Mouse (Mus musculus) CH12.LX (cell line): ENCODE measurements at regions not wholly inside any gene's neighbourhood (a gene's known extent, or its start where the extent isn't known, plus 50 kb on each side); places are given as distances from the start of the nearest gene placed in this dataset.

Source experiments
- DNase-seq: peaks from one replicate; pipeline ENCODE4 v3.0.0-alpha.2; 2013; ENCODE audit errors: extremely low read depth
- H3K27ac ChIP-seq: 2 replicates; pipeline ENCODE4 v1.5.1; 2012; ENCODE audit warnings: low read depth, mild to moderate bottlenecking, control low read depth, moderate library complexity; ENCODE audit not compliant: insufficient read depth
- H3K27me3 ChIP-seq: replicated peaks from 2 replicates; pipeline ENCODE3; 2012; ENCODE audit warnings: inconsistent platforms
- H3K36me3 ChIP-seq, 2 experiments: replicated peaks in 1 of 2; 2 replicates each; pipeline versions ENCODE3 to v1.6.1; 2012; ENCODE audit warnings: inconsistent platforms in 1 of 2, low read length in 1 of 2, mild to moderate bottlenecking in 1 of 2, mixed read lengths in 1 of 2, moderate library complexity in 1 of 2; ENCODE audit not compliant: control insufficient read depth in 1 of 2, insufficient read depth in 1 of 2
- H3K4me1 ChIP-seq, 2 experiments: 2 replicates each; pipeline ENCODE4 v1.6.1; 2012; ENCODE audit warnings: inconsistent platforms in 1 of 2, moderate library complexity in 1 of 2; ENCODE audit not compliant: insufficient read depth in 2 of 2, control insufficient read depth in 1 of 2
- H3K4me2 ChIP-seq: 2 replicates; pipeline ENCODE4 v1.6.1; 2012; ENCODE audit warnings: low read depth, mild to moderate bottlenecking, control low read depth; ENCODE audit not compliant: poor library complexity, insufficient read depth, severe bottlenecking
- H3K4me3 ChIP-seq, 3 experiments: fragments of 150-350 bp in 1 of 3; sonication (generic) in 1 of 3; replicated peaks in 1 of 3; 2 replicates each; pipeline versions ENCODE3 to v1.5.1; 2011 to 2012; ENCODE audit warnings: low read depth in 2 of 3, low read length in 2 of 3, mild to moderate bottlenecking in 2 of 3, moderate library complexity in 2 of 3, control low read depth in 1 of 3, improper control_type of control experiment in 1 of 3, inconsistent platforms in 1 of 3, mixed read lengths in 1 of 3; ENCODE audit not compliant: poor library complexity in 1 of 3
- H3K79me2 ChIP-seq: replicated peaks from 2 replicates; pipeline ENCODE4 v1.6.1; 2012; ENCODE audit warnings: mild to moderate bottlenecking, moderate library complexity; ENCODE audit not compliant: control insufficient read depth, poor library complexity, insufficient read depth, severe bottlenecking; ENCODE audit errors: extremely low read depth
- H3K9ac ChIP-seq: 2 replicates; pipeline ENCODE4 v1.6.1; 2012; ENCODE audit warnings: low read depth, mild to moderate bottlenecking, control low read depth, moderate library complexity; ENCODE audit not compliant: insufficient read depth
- H3K9me3 ChIP-seq: replicated peaks from 2 replicates; pipeline ENCODE3; 2012; ENCODE audit warnings: low read length, inconsistent platforms, mixed read lengths
- BHLHE40 ChIP-seq: IDR thresholded peaks from 2 replicates; pipeline ENCODE4 v1.6.1; 2011; ENCODE audit warnings: mild to moderate bottlenecking, low read depth, low read length, improper control_type of control experiment
- CTCF ChIP-seq, 2 experiments: IDR thresholded peaks in 1 of 2; conservative IDR thresholded peaks in 1 of 2; 2 replicates each; pipeline ENCODE4 v1.5.1; 2011 to 2012; ENCODE audit warnings: low read depth in 2 of 2, low read length in 2 of 2, improper control_type of control experiment in 1 of 2, inconsistent platforms in 1 of 2, mild to moderate bottlenecking in 1 of 2, moderate library complexity in 1 of 2
- E2F4 ChIP-seq: IDR thresholded peaks from 2 replicates; pipeline ENCODE4 v1.6.1; 2011; ENCODE audit warnings: low read depth, low read length, improper control_type of control experiment; ENCODE audit not compliant: insufficient replicate concordance
- GABPA ChIP-seq: IDR thresholded peaks from 2 replicates; pipeline ENCODE4 v1.6.1; 2012; ENCODE audit warnings: low read depth, low read length, improper control_type of control experiment, inconsistent platforms; ENCODE audit not compliant: insufficient replicate concordance
- JUND ChIP-seq: conservative IDR thresholded peaks from 2 replicates; pipeline ENCODE4 v1.6.1; 2011; ENCODE audit warnings: low read depth, low read length, improper control_type of control experiment
- KAT2A ChIP-seq: IDR thresholded peaks from 2 replicates; pipeline ENCODE4 v1.6.1; 2012; ENCODE audit warnings: low read length, improper control_type of control experiment, inconsistent platforms; ENCODE audit not compliant: insufficient replicate concordance
- MAFK ChIP-seq: IDR thresholded peaks from 2 replicates; pipeline ENCODE4 v1.6.1; 2011; ENCODE audit warnings: low read length, improper control_type of control experiment; ENCODE audit not compliant: insufficient replicate concordance
- MYC ChIP-seq: IDR thresholded peaks from 2 replicates; pipeline ENCODE4 v1.6.1; 2011; ENCODE audit warnings: low read depth, mild to moderate bottlenecking, improper control_type of control experiment, low read length
- NELFE ChIP-seq: IDR thresholded peaks from 2 replicates; pipeline ENCODE4 v1.6.1; 2011; ENCODE audit warnings: low read depth, low read length, improper control_type of control experiment
- PAX5 ChIP-seq: IDR thresholded peaks from 2 replicates; pipeline ENCODE4 v1.6.1; 2012; ENCODE audit warnings: low read length, inconsistent platforms, mixed read lengths
- POLR2A ChIP-seq: IDR thresholded peaks from 2 replicates; pipeline ENCODE4 v1.6.1; 2011; ENCODE audit warnings: low read depth, mild to moderate bottlenecking, improper control_type of control experiment, low read length
- POLR2AphosphoS2 ChIP-seq: IDR thresholded peaks from 2 replicates; pipeline ENCODE4 v1.6.1; 2011; ENCODE audit warnings: low read depth, low read length, improper control_type of control experiment
- RAD21 ChIP-seq: IDR thresholded peaks from 2 replicates; pipeline ENCODE4 v1.6.1; 2011; ENCODE audit warnings: low read depth, mild to moderate bottlenecking, low read length, improper control_type of control experiment, moderate library complexity
- RCOR1 ChIP-seq: conservative IDR thresholded peaks from 2 replicates; pipeline ENCODE4 v1.6.1; 2012; ENCODE audit warnings: low read depth, mild to moderate bottlenecking, inconsistent platforms, low read length, improper control_type of control experiment
- SMC3 ChIP-seq: IDR thresholded peaks from 2 replicates; pipeline ENCODE4 v1.6.1; 2011; ENCODE audit warnings: low read depth, low read length, improper control_type of control experiment
- TCF12 ChIP-seq: IDR thresholded peaks from 2 replicates; pipeline ENCODE4 v1.6.1; 2014; ENCODE audit warnings: low read depth, mild to moderate bottlenecking, inconsistent platforms, low read length, improper control_type of control experiment
- USF1 ChIP-seq: IDR thresholded peaks from 2 replicates; pipeline ENCODE4 v1.6.1; 2014; ENCODE audit warnings: low read depth, mild to moderate bottlenecking, inconsistent platforms, low read length, improper control_type of control experiment
- ZKSCAN1 ChIP-seq: IDR thresholded peaks from 2 replicates; pipeline ENCODE4 v1.6.1; 2012; ENCODE audit warnings: low read depth, inconsistent platforms, low read length, improper control_type of control experiment, borderline replicate concordance
- ZMIZ1 ChIP-seq: IDR thresholded peaks from 2 replicates; pipeline ENCODE4 v1.6.1; 2012; ENCODE audit warnings: low read depth, mild to moderate bottlenecking, inconsistent platforms, low read length, improper control_type of control experiment
- ZNF384 ChIP-seq: IDR thresholded peaks from 2 replicates; pipeline ENCODE4 v1.6.1; 2012; ENCODE audit warnings: low read depth, low read length, improper control_type of control experiment, inconsistent platforms
- dilution Hi-C: fragments of 300-500 bp; cut with MboI; formaldehyde crosslinking; loops from 2 replicates; pipeline ENCODE4 v1.14.3; 2020; ENCODE audit warnings: low sequenced_read_pairs; ENCODE audit not compliant: extremely low pct_unique_long_range_greater_than_20kb, extremely low pct_ligation_motif_present
- in situ Hi-C: fragments of 300-500 bp; cut with MboI; formaldehyde crosslinking; loops from 3 replicates; pipeline ENCODE4 v1.14.3; 2019; ENCODE audit warnings: low sequenced_read_pairs, low pct_ligation_motif_present, low pct_unique_long_range_greater_than_20kb, mixed read lengths

DNA sequence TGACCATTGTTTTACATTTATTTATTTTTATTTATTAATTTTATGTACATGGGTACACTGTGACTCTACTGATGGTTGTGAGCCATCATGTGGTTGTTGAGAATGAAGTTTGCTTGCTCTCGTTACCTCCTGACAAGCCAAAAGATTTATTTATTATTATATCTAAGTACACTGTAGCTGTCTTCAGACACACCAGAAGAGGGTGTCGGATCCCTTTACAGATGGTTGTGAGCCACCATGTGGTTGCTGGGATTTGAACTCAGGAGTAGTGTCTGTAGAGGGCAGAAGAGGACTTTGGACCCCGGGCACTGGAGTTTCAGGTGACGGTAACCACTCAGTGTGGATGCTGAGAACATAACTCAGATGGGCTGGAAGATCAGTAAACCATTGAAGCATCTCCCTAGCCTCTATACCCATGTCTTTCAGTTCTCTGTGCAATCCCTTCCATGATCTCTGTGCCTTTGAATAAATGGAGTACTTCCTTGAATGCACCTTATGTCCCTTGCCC, 92.2 kb downstream of the Anxa5 start (continued):
- TF ChIP-seq E2F4 (no peak), BHLHE40 (no peak), NELFE (no peak; the same call in 1 of the 2 replicates), POLR2AphosphoS2 (no peak)
- TF ChIP-seq, all 38 proteins: peak for 6

DNA sequence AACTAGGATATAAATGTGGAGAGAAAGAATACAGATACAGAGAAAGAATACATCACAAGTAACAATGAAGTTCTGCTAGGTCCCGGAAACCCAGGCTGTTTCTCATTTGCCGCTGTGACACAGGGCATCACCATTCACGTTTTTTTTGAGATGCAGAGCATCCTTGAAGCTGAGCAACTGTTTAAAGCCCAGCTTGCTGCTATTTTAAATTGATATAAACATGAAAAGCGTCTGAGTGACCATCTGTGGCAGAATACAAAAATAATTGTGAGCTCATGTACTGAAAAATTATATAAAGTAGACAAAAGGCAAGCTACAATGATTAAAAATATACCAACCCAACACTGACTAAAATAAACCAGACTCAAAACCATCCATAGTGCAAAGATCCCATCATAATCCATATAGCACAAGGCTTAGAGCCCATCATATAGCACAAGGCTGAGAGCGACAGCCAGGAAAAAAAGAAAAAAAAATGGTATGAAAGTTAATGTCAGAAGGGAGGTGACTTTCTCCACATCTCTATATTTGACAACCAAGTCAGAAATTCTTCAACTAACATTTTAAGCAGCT, 94.0 kb downstream of the Anxa5 start:
- TF ChIP-seq BHLHE40 (no peak), KAT2A (no peak)
- no peak overlapping the region for H3K4me3 ChIP-seq
- no peak for DNase-seq
- H3K9ac ChIP-seq: no peak overlapping the region
- no peak overlapping the region for H3K4me2 ChIP-seq
- H3K36me3 ChIP-seq: no peaks in the 10 kb centered on the region
- in situ Hi-C loops (loop anchor here (5.0 kb wide), 2 partner anchors 61 to 111 kb away; no protein-coding TSS in a partner anchor), dilution Hi-C loops (no loop called here)
- no peaks in the 10 kb centered on the region for H3K79me2 ChIP-seq
- no peak overlapping the region for H3K27ac ChIP-seq
- H3K4me1 ChIP-seq: peaks cover 6 to 28% of the 10 kb centered on the region in 2 experiments
- H3K27me3 ChIP-seq: no peaks in the 10 kb centered on the region
- peaks cover 6% of the 10 kb centered on the region for H3K9me3 ChIP-seq

DNA sequence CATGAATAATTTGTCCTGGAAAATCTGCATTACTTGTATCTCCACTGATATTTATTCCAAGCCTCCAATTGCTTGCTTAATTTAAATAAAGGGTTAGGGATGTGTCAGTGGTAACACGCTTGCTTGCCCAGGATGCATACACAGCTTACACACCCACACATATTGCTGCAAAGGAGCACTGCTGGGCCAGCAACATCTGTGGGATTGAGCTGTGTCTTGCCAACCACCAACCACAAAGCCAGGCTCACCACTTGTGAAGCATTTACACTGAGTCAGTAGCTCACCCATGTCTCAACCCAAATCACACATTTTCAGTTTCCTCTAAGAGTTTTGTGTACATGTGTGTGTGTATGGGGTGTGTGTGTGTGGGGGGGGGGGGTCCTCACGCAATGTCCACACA, 100.0 kb downstream of the Anxa5 start:
- H3K27me3 ChIP-seq: no peaks in the 10 kb centered on the region
- H3K36me3 ChIP-seq: no peaks in the 10 kb centered on the region
- in situ Hi-C loops (no loop called here), dilution Hi-C loops (no loop called here)
- H3K79me2 ChIP-seq: no peaks in the 10 kb centered on the region
- no peak overlapping the region for H3K27ac ChIP-seq
- no peak overlapping the region for H3K4me3 ChIP-seq
- H3K9me3 ChIP-seq: no peaks in the 10 kb centered on the region
- H3K4me1 ChIP-seq: peaks cover 14 to 30% of the 10 kb centered on the region in 2 experiments
- H3K4me2 ChIP-seq: no peak overlapping the region
- DNase-seq: no peak
- TF ChIP-seq GABPA (no peak), RAD21 (no peak), RCOR1 (no peak)
- no peak overlapping the region for H3K9ac ChIP-seq

DNA sequence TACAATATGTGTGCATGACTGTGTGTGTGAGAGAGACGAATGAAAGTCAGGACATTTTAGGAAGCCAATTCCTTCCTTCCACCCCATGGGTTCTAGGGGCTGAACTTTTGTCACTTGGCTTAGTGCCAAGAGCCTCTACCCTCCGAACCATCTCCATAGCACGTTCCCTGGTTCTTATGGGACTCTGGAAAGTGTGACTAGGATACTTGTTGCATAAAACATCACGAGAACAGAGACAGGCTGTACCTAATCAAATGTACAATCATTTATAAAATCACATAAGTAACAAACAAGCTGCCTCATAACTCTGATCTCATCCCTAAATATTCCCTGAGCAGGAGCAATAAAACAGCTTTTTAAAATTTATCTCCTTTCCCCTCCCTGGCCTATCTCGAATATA, 100.8 kb downstream of the Anxa5 start:
- no peak for TF ChIP-seq RAD21
- no peak for TF ChIP-seq ZMIZ1
- TF ChIP-seq USF1: no peak
- no peak for TF ChIP-seq MYC
- no peak for TF ChIP-seq PAX5
- TF ChIP-seq CTCF (conservative IDR thresholded peaks at IDR 0.05 in 1 of 2, IDR thresholded peaks at IDR 0.05 in 1 of 2; ENCODE audit: low read depth in 2 of 2, low read length in 2 of 2): no peak
- TF ChIP-seq ZKSCAN1: no peak
- TF ChIP-seq POLR2A: no peak
- TF ChIP-seq JUND: no peak
- TF ChIP-seq TCF12: no peak
- no peak for TF ChIP-seq KAT2A
- TF ChIP-seq GABPA: no peak
- no peak for TF ChIP-seq RCOR1
- TF ChIP-seq SMC3: no peak
- TF ChIP-seq MAFK: no peak
- no peak for TF ChIP-seq ZNF384
- Histone ChIP-seq H3K27ac (no peak overlapping the region), H3K4me3 (no peak overlapping the region), H3K36me3 (no peaks in the 10 kb centered on the region), H3K9ac (no peak overlapping the region), H3K4me1 (peaks cover 14 to 30% of the 10 kb centered on the region in 2 experiments), H3K27me3 (no peaks in the 10 kb centered on the region), H3K4me2 (no peak overlapping the region), H3K79me2 (no peaks in the 10 kb centered on the region), H3K9me3 (no peaks in the 10 kb centered on the region)
- dilution Hi-C loops: no loop called here
- in situ Hi-C loops: no loop called here
- DNase-seq: no peak
